Mouse (Mus musculus) liver, adult 2 months (tissue): ENCODE results near the gene Gm38392. TPM values are rescaled to one million over a fixed set of nuclear protein-coding genes. Genes with fewer than 3 reads are reported as not detected.

Experiments
- DNase-seq: peaks from one replicate; pipeline ENCODE4 v3.0.0-alpha.2; 2011; ENCODE audit warnings: low read depth, low spot score; ENCODE audit errors: extremely low read depth
- H3K27ac ChIP-seq: fragments of 200-500 bp; replicated peaks from 2 replicates; pipeline ENCODE4 v1.5.1; 2012; ENCODE audit warnings: low read depth, mild to moderate bottlenecking, control low read depth, inconsistent platforms, low read length; ENCODE audit not compliant: insufficient read depth
- H3K27me3 ChIP-seq: fragments of 200-500 bp; 2 replicates; pipeline ENCODE4 v1.6.1; 2012; ENCODE audit warnings: mild to moderate bottlenecking, moderate library complexity, low read length, inconsistent platforms; ENCODE audit not compliant: control insufficient read depth, insufficient read depth
- H3K36me3 ChIP-seq: fragments of 200-500 bp; 2 replicates; pipeline ENCODE4 v1.6.1; 2012; ENCODE audit warnings: low read length, inconsistent platforms; ENCODE audit not compliant: control insufficient read depth, insufficient read depth
- H3K4me1 ChIP-seq: fragments of 200-500 bp; 2 replicates; pipeline ENCODE4 v1.6.1; 2011; ENCODE audit warnings: low read length; ENCODE audit not compliant: control insufficient read depth, insufficient read depth
- H3K4me3 ChIP-seq: fragments of 200-500 bp; 2 replicates; pipeline ENCODE4 v1.5.1; 2011; ENCODE audit warnings: low read depth, mild to moderate bottlenecking, control low read depth, low read length, moderate library complexity; ENCODE audit not compliant: insufficient read depth
- H3K79me2 ChIP-seq: fragments of 200-500 bp; 2 replicates; pipeline ENCODE4 v1.6.1; 2012; ENCODE audit warnings: inconsistent platforms, mild to moderate bottlenecking, low read length, moderate library complexity; ENCODE audit not compliant: control insufficient read depth, insufficient read depth
- H3K9ac ChIP-seq: fragments of 200-500 bp; 2 replicates; pipeline ENCODE4 v1.6.1; 2012; ENCODE audit warnings: low read depth, mild to moderate bottlenecking, control low read depth, inconsistent platforms, low read length
- CTCF ChIP-seq: fragments of 200-500 bp; IDR thresholded peaks from 2 replicates; pipeline ENCODE4 v1.5.1; 2011; ENCODE audit warnings: low read depth, low read length, control low read depth
- POLR2A ChIP-seq: fragments of 200-500 bp; IDR thresholded peaks from 2 replicates; pipeline ENCODE4 v1.6.1; 2011; ENCODE audit warnings: low read length, control low read depth; ENCODE audit not compliant: insufficient read depth; ENCODE audit errors: extremely low read depth
- WGBS: fragments of 180-500 bp; shearing (Covaris S2); methylation state at CpG from one replicate; pipeline ENCODE4 v1.1.7; 2018; 5-methylcytosine and 5-hydroxymethylcytosine counted together
- polyA plus RNA-seq: library from polyadenylated mRNA; depleted of rRNA; stranded (reverse); fragments of >200 nt; gene quantifications from 2 replicates; pipeline ENCODE4 v1.2.3, GENCODE M21; 2012
- total RNA-seq: library from RNA; depleted of rRNA; stranded (reverse); fragments of >200 nt; gene quantifications from 2 replicates; pipeline ENCODE4 v1.2.3, GENCODE M21; 2014

The Gm38392 gene
- total and polyA plus RNA-seq, 2 experiments, result not detected

DNA sequence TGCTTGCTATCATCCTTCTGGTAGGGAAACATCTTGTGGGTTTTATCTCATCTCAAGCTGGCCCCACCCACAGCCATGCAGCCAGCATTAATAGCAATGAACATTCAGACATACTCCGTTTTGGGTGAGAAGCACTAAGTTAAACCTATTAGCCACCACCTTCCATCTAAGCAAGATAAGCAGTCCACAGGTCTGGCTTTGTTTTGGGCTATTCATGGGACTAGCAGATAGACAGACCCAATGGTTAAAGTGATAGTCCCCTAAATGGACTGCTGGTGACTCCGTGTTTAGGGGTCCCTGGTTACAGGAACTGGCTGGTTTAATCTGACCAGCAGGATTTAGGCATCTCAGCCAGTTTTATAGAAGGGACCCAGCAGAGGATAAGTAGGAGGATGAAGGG, 74.0 kb downstream of the Gm38392 start:
- WGBS, result 4% methylated on average over 2 of the region's 2 CpGs
- Histone ChIP-seq H3K9ac (no peak overlapping the region), H3K36me3 (no peaks in the 10 kb centered on the region), H3K27me3 (peaks cover 52% of the 10 kb centered on the region), H3K4me3 (no peak overlapping the region), H3K4me1 (peaks cover 5% of the 10 kb centered on the region), H3K27ac (no peak overlapping the region), H3K79me2 (no peaks in the 10 kb centered on the region)
- TF ChIP-seq CTCF (no peak), POLR2A (no peak)
- no peak for DNase-seq

DNA sequence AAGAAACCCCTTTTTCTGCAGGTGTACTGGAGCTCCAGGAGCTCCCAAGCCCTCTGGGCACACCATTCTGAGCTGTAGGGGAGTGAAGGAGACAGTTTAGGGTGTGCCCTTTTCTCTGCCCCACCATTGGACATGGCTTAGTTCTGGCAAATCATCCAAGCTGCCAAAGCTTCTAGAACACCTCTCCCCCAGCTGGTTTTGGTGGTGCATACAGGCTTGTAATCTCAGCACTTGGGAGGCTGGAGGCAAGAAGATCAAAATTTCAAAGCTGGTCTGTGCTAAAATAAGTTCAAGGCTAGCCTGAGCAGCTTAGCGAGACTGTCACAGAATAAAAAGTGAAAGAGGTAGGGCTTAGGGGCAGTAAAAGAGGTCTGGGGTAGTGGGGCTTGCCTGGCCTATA, 74.7 kb downstream of the Gm38392 start:
- DNase-seq, result no peak
- 9% methylated on average over 1 of the region's 1 CpGs for WGBS

DNA sequence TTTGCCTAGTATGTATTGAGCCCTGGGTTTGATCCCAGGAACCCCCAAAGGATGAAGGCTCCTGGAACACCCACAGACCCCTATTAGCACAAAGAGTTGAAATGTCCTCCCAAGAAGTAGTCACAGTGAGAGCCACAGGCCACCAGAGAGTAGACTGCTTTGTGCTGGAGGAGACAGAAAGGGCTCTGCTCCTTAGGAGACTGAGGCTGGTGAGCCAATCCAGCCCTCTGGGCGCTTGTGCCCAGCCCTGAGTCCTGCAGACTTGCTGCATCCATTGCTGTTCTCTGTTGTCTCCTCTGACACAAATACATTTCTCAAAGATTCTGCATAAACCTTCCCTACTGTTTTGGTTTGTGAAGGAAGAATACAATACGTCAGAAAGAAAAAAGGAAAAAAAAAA, 76.1 kb downstream of the Gm38392 start:
- peaks cover 3% of the 10 kb centered on the region for H3K4me1 ChIP-seq
- no peaks in the 10 kb centered on the region for H3K79me2 ChIP-seq
- DNase-seq, result no peak
- H3K9ac ChIP-seq, result no peak overlapping the region
- WGBS, result 19% methylated on average over 2 of the region's 2 CpGs
- H3K4me3 ChIP-seq, result no peak overlapping the region
- H3K27ac ChIP-seq, result no peak overlapping the region
- no peaks in the 10 kb centered on the region for H3K36me3 ChIP-seq
- no peak for TF ChIP-seq CTCF
- TF ChIP-seq POLR2A, result no peak
- peaks cover 43% of the 10 kb centered on the region for H3K27me3 ChIP-seq

More for the DNA sequence above, 74.7 kb downstream of the Gm38392 start:
- TF ChIP-seq CTCF (no peak), POLR2A (no peak)
- no peaks in the 10 kb centered on the region for H3K36me3 ChIP-seq
- H3K4me3 ChIP-seq, result no peak overlapping the region
- H3K4me1 ChIP-seq, result peaks cover 5% of the 10 kb centered on the region
- H3K27ac ChIP-seq, result no peak overlapping the region
- H3K9ac ChIP-seq, result no peak overlapping the region
- H3K27me3 ChIP-seq, result peaks cover 50% of the 10 kb centered on the region
- no peaks in the 10 kb centered on the region for H3K79me2 ChIP-seq

DNA sequence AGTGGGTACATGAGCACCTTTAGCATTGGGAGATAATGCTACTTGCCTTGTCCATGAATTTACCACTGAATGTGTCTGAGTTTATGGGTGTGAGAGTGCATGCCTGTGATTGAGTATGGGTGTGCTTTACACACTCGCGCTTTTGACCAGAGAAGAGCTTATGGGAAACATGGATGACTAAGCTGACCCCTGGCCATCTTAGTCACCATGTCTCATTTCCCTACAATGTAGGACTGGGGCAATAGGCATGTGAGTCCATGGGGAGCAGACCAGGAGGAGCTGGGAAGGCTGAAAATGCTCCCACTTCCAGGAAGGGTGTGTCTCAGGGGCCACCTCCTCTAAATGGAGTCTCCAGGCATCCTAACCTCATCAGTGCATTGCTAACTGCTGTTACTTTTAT, 76.9 kb downstream of the Gm38392 start:
- Histone ChIP-seq H3K27me3 (peaks cover 35% of the 10 kb centered on the region), H3K9ac (no peak overlapping the region), H3K27ac (no peak overlapping the region), H3K4me3 (no peak overlapping the region), H3K79me2 (no peaks in the 10 kb centered on the region), H3K4me1 (no peaks in the 10 kb centered on the region), H3K36me3 (no peaks in the 10 kb centered on the region)
- TF ChIP-seq POLR2A (no peak), CTCF (no peak)
- no peak for DNase-seq
- 40% methylated on average over 2 of the region's 2 CpGs for WGBS

DNA sequence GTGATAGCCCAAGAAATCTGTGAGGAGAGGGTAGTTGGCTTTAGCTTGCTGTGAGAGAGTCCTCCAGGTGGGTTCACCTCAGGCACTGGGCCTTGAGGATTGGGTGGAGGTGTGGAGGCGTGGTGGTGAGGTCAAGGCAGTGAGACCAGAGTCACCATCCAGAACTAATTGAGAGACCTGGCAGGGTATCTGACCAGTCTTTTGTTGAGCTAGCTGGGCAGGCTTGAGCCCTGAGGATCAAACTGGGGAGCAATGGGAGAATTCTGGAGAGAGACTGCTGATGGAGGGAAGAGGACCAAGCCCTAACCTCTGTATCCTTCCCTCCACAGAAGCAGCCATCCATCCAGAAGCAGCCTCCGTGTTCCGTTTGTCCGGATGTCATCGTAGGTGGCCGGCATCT, 77.7 kb downstream of the Gm38392 start:
- Histone ChIP-seq H3K27ac (no peak overlapping the region), H3K36me3 (no peaks in the 10 kb centered on the region), H3K4me3 (no peak overlapping the region), H3K27me3 (peaks cover 28% of the 10 kb centered on the region), H3K9ac (no peak overlapping the region), H3K79me2 (no peaks in the 10 kb centered on the region), H3K4me1 (no peaks in the 10 kb centered on the region)
- no peak for TF ChIP-seq POLR2A
- no peak for TF ChIP-seq CTCF
- DNase-seq, result no peak
- 4% methylated on average over 6 of the region's 6 CpGs for WGBS

DNA sequence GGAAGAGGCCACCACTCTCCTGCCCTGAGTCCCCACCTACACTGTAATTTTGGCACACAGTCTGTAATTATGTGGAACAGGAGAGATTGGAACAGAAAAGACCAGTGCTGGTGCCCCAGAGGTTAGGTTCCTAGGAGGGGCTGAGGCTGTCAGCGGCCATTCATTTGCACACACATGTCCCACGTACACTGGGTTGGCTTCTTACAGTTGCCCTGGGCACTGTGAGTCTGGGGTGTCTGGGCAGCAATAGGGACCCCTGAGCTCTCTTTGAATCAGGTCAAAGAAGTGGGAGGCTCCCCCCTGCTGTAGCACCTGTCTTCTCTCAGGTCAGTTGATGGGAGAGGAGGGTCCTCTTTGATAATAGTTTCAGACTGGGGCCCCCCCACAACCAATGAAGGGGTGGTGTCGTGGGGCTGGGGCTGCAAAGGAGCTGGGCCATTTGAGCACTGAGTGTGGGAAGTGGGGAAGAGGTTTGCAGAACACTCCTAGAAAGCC, 78.7 kb downstream of the Gm38392 start:
- no peaks in the 10 kb centered on the region for H3K36me3 ChIP-seq
- WGBS, result 25% methylated on average over 3 of the region's 3 CpGs
- no peaks in the 10 kb centered on the region for H3K4me1 ChIP-seq
- H3K79me2 ChIP-seq, result no peaks in the 10 kb centered on the region
- H3K4me3 ChIP-seq, result no peak overlapping the region
- no peak overlapping the region for H3K9ac ChIP-seq
- H3K27ac ChIP-seq, result no peak overlapping the region
- H3K27me3 ChIP-seq, result peaks cover 27% of the 10 kb centered on the region
- TF ChIP-seq CTCF, result no peak
- no peak for TF ChIP-seq POLR2A
- no peak for DNase-seq
